Mouse (Mus musculus): ENCODE results near the gene Ddb2. TPM values are rescaled to one million over a fixed set of nuclear protein-coding genes. Genes with fewer than 3 reads are reported as not detected.

Ddb2 gene
- 10 to 100 TPM; 11.7 to 14.4 TPM for total RNA-seq (2021)
- long read RNA-seq, experiment 1, partial matches to known transcripts, result 0 of 9 reads
- long read RNA-seq, experiment 1, other reads (novel, unspliced or antisense), result 6 of 9 reads
- long read RNA-seq, experiment 2, partial matches to known transcripts, result 0 of 7 reads
- long read RNA-seq, experiment 2, other reads (novel, unspliced or antisense), result 5 of 7 reads

- intact Hi-C loops (cut with DNase I), result loop anchor here (2.0 to 5.0 kb wide), 3 partner anchors 34 to 120 kb away; partner anchors contain the start of genes Acp2, Madd, Mybpc3 and Nr1h3
- peak; percentile 85 to 89 for DNase-seq (ENCODE audit: extremely low spot score in 1 of 2, low spot score in 2 of 2)
- no peak for TF ChIP-seq CTCF (IDR thresholded peaks at IDR 0.05)
- Histone ChIP-seq H3K4me3 (peak within 1 kb of the TSS; percentile 63), H3K27ac (peak within 1 kb of the TSS; percentile 88)
These were observed at the start of gene Ddb2 for GRCm38 (mm10) chr2:91236601-91237510. Gene Ddb2, minus strand, starts transcription at chr2:91236982.

GRCm38 (mm10) chr2:91285885-91286505 is 49.2 kb upstream of the Ddb2 start:
- Histone ChIP-seq H3K4me3 (no peak overlapping the region), H3K27ac (peak overlapping the region; percentile 50; the same call in 1 of the 2 replicates)
- intact Hi-C loops (cut with DNase I), result loop anchor here (1.0 to 2.0 kb wide), 2 partner anchors 43 to 195 kb away; no protein-coding TSS in a partner anchor
- DNase-seq (ENCODE audit: extremely low spot score in 1 of 2, low spot score in 2 of 2), result peak; percentile 74 to 77
- TF ChIP-seq CTCF (IDR thresholded peaks at IDR 0.05), result peak; percentile 96

- H3K27ac ChIP-seq, result peak overlapping the region; percentile 50
- no peak for TF ChIP-seq CTCF (IDR thresholded peaks at IDR 0.05)
- no peak overlapping the region for H3K4me3 ChIP-seq
- DNase-seq (ENCODE audit: extremely low spot score in 1 of 2, low spot score in 2 of 2), result peak; percentile 36 to 41
- intact Hi-C loops (cut with DNase I), result loop anchor here (2.0 kb wide), 1 partner anchor 44 kb away; no protein-coding TSS in a partner anchor
These were observed 47.8 kb upstream of the Ddb2 start for GRCm38 (mm10) chr2:91284375-91285199.

- Histone ChIP-seq H3K4me3 (no peak overlapping the region), H3K27ac (peak overlapping the region; percentile 24; the same call in 1 of the 2 replicates)
- intact Hi-C loops (cut with DNase I), result loop anchor here (2.0 kb wide), 1 partner anchor 45 kb away; no protein-coding TSS in a partner anchor
- no peak for TF ChIP-seq CTCF (IDR thresholded peaks at IDR 0.05)
- DNase-seq (ENCODE audit: extremely low spot score in 1 of 2, low spot score in 2 of 2), result no peak
These were observed 47.2 kb upstream of the Ddb2 start for GRCm38 (mm10) chr2:91283972-91284371.

GRCm38 (mm10) chr2:91281366-91281765 is 44.6 kb upstream of the Ddb2 start:
- Histone ChIP-seq H3K27ac (no peak overlapping the region), H3K4me3 (no peak overlapping the region)
- TF ChIP-seq CTCF (IDR thresholded peaks at IDR 0.05), result no peak
- intact Hi-C loops (cut with DNase I), result no loop called here
- DNase-seq (ENCODE audit: extremely low spot score in 1 of 2, low spot score in 2 of 2), result no peak

- intact Hi-C loops (cut with DNase I), result no loop called here
- Histone ChIP-seq H3K4me3 (no peak overlapping the region), H3K27ac (no peak overlapping the region)
- DNase-seq (ENCODE audit: extremely low spot score in 1 of 2, low spot score in 2 of 2), result no peak
- TF ChIP-seq CTCF (IDR thresholded peaks at IDR 0.05), result no peak
These were observed 42.6 kb upstream of the Ddb2 start for GRCm38 (mm10) chr2:91279372-91279755.

GRCm38 (mm10) chr2:91278749-91279371 is 42.1 kb upstream of the Ddb2 start:
- intact Hi-C loops (cut with DNase I), result no loop called here
- no peak overlapping the region for H3K27ac ChIP-seq
- no peak overlapping the region for H3K4me3 ChIP-seq
- TF ChIP-seq CTCF (IDR thresholded peaks at IDR 0.05), result peak; percentile 61
- DNase-seq (ENCODE audit: extremely low spot score in 1 of 2, low spot score in 2 of 2), result peak in 1 of 2 experiments; percentile 51

- TF ChIP-seq CTCF (IDR thresholded peaks at IDR 0.05), result no peak
- intact Hi-C loops (cut with DNase I), result no loop called here
- Histone ChIP-seq H3K4me3 (no peak overlapping the region), H3K27ac (no peak overlapping the region)
- DNase-seq (ENCODE audit: extremely low spot score in 1 of 2, low spot score in 2 of 2), result no peak
These were observed 32.9 kb upstream of the Ddb2 start for GRCm38 (mm10) chr2:91269687-91270133.

GRCm38 (mm10) chr2:91268706-91269105 is 31.9 kb upstream of the Ddb2 start:
- TF ChIP-seq CTCF (IDR thresholded peaks at IDR 0.05), result no peak
- intact Hi-C loops (cut with DNase I), result no loop called here
- no peak for DNase-seq (ENCODE audit: extremely low spot score in 1 of 2, low spot score in 2 of 2)
- no peak overlapping the region for H3K27ac ChIP-seq
- no peak overlapping the region for H3K4me3 ChIP-seq

- no peak overlapping the region for H3K27ac ChIP-seq
- intact Hi-C loops (cut with DNase I), result no loop called here
These were observed 31.3 kb upstream of the Ddb2 start for GRCm38 (mm10) chr2:91268042-91268441.

More at GRCm38 (mm10) chr2:91268042-91268441, 31.3 kb upstream of the Ddb2 start:
- TF ChIP-seq CTCF (IDR thresholded peaks at IDR 0.05), result no peak
- no peak overlapping the region for H3K4me3 ChIP-seq
- DNase-seq (ENCODE audit: extremely low spot score in 1 of 2, low spot score in 2 of 2), result no peak

All from left cerebral cortex, adult 2 months (tissue).